22 mouse cellular contexts compared by ENCODE assay signal in genomic region chr11:83833517-83833916, GRCm38 (mm10). TPM values are rescaled to one million over a fixed set of nuclear protein-coding genes. Genes with fewer than 3 reads are reported as not detected.
DNase-seq lines count a peak whose midpoint lies in the region; ATAC-seq lines count a peak whose summit lies in the region.
"Had no signal": no experiment of that assay in that cellular context is flagged by ENCODE, and none has a peak within 500 bp of the region (broad histone marks: within the 10 kb centered on the region; RNA-seq: fewer than 3 reads in every experiment).

No protein-coding gene starts in this region.

- H3K9me3 ChIP-seq in kidney, embryonic 16.5 days (ENCODE audit: low read length): no peaks in the 10 kb centered on the region
- H3K9me3 ChIP-seq in neural tube, embryonic 11.5 days (ENCODE audit: control insufficient read depth, low read length): no peaks in the 10 kb centered on the region
- H3K9me3 ChIP-seq in neural tube, embryonic 15.5 days (replicated peaks): no peaks in the 10 kb centered on the region
- H3K9me3 ChIP-seq in intestine, embryonic 16.5 days (ENCODE audit: control insufficient read depth, low read length): no peaks in the 10 kb centered on the region
- H3K9me3 ChIP-seq: embryonic facial prominence, embryonic 13.5 days; embryonic facial prominence, embryonic 15.5 days; forebrain, embryonic 10.5 days; forebrain, embryonic 12.5 days had no signal

- H3K36me3 ChIP-seq in kidney, embryonic 16.5 days (ENCODE audit: insufficient read depth, low read length): no peaks in the 10 kb centered on the region
- no peaks in the 10 kb centered on the region for H3K36me3 ChIP-seq in neural tube, embryonic 11.5 days (ENCODE audit: control insufficient read depth, insufficient read depth, low read length)
- no peaks in the 10 kb centered on the region for H3K36me3 ChIP-seq in neural tube, embryonic 15.5 days
- no peaks in the 10 kb centered on the region for H3K36me3 ChIP-seq in intestine, embryonic 16.5 days (ENCODE audit: control insufficient read depth, insufficient read depth, low read length)
- H3K36me3 ChIP-seq: embryonic facial prominence, embryonic 13.5 days; embryonic facial prominence, embryonic 15.5 days; forebrain, embryonic 10.5 days; forebrain, embryonic 12.5 days had no signal

- 0 out of 2 replicates have a peak, but pooled peaks cover 4% of the 10 kb centered on the region for H3K4me1 ChIP-seq in kidney, embryonic 16.5 days (ENCODE audit: insufficient read depth, low read length)
- no peaks in the 10 kb centered on the region for H3K4me1 ChIP-seq in neural tube, embryonic 11.5 days (ENCODE audit: control insufficient read depth, insufficient read depth, low read length)
- H3K4me1 ChIP-seq in neural tube, embryonic 15.5 days: no peaks in the 10 kb centered on the region
- no peaks in the 10 kb centered on the region for H3K4me1 ChIP-seq in intestine, embryonic 16.5 days (ENCODE audit: control insufficient read depth, insufficient read depth, low read length)
- H3K4me1 ChIP-seq: embryonic facial prominence, embryonic 13.5 days; embryonic facial prominence, embryonic 15.5 days; forebrain, embryonic 10.5 days; forebrain, embryonic 12.5 days had no signal

- peak; percentile 67 for DNase-seq in kidney, adult 9 months
- no peak for DNase-seq in kidney, adult 11 months
- no peak for DNase-seq in kidney, postnatal 25 days
- peak; percentile 4 for DNase-seq in neural tube, embryonic 11.5 days (ENCODE audit: low spot score)
- DNase-seq: cerebellum, adult 11 months; cerebellum, adult 18-20 months; cerebellum, adult 8-10 months; cerebellum, adult 9-11 months; cerebellum, postnatal 14 days; cerebellum, postnatal 36 days; embryo, embryonic 11 days had no signal

- H3K9ac ChIP-seq in kidney, embryonic 16.5 days (replicated peaks; ENCODE audit: low read length): no peak overlapping the region
- no peak overlapping the region for H3K9ac ChIP-seq in neural tube, embryonic 11.5 days (ENCODE audit: low read length)
- H3K9ac ChIP-seq in neural tube, embryonic 15.5 days (replicated peaks): no peak overlapping the region
- H3K9ac ChIP-seq in intestine, embryonic 16.5 days (ENCODE audit: low read depth, low read length): no peak overlapping the region
- H3K9ac ChIP-seq: embryonic facial prominence, embryonic 13.5 days; embryonic facial prominence, embryonic 15.5 days; forebrain, embryonic 12.5 days had no signal

- no peak overlapping the region for H3K4me2 ChIP-seq in kidney, embryonic 16.5 days (replicated peaks; ENCODE audit: low read depth, low read length)
- no peak overlapping the region for H3K4me2 ChIP-seq in neural tube, embryonic 11.5 days (ENCODE audit: low read depth)
- no peak overlapping the region for H3K4me2 ChIP-seq in neural tube, embryonic 15.5 days
- H3K4me2 ChIP-seq in intestine, embryonic 16.5 days (ENCODE audit: low read depth, low read length): no peak overlapping the region
- H3K4me2 ChIP-seq: embryonic facial prominence, embryonic 13.5 days; embryonic facial prominence, embryonic 15.5 days; forebrain, embryonic 12.5 days had no signal

- H3K27me3 ChIP-seq in kidney, embryonic 16.5 days (ENCODE audit: insufficient read depth, low read length): no peaks in the 10 kb centered on the region
- H3K27me3 ChIP-seq in neural tube, embryonic 11.5 days (ENCODE audit: control insufficient read depth, insufficient read depth, low read length): no peaks in the 10 kb centered on the region
- no peaks in the 10 kb centered on the region for H3K27me3 ChIP-seq in neural tube, embryonic 15.5 days (replicated peaks)
- H3K27me3 ChIP-seq in intestine, embryonic 16.5 days (replicated peaks; ENCODE audit: control insufficient read depth, insufficient read depth, low read length): no peaks in the 10 kb centered on the region
- H3K27me3 ChIP-seq: embryonic facial prominence, embryonic 13.5 days; embryonic facial prominence, embryonic 15.5 days had no signal

- H3K27ac ChIP-seq in kidney, embryonic 16.5 days (ENCODE audit: low read length): no peak overlapping the region; the same call in 1 of the 2 replicates
- no peak overlapping the region for H3K27ac ChIP-seq in neural tube, embryonic 11.5 days (ENCODE audit: low read depth, low read length)
- H3K27ac ChIP-seq in neural tube, embryonic 15.5 days (replicated peaks): no peak overlapping the region
- no peak overlapping the region for H3K27ac ChIP-seq in intestine, embryonic 16.5 days (ENCODE audit: low read length)
- H3K27ac ChIP-seq: embryonic facial prominence, embryonic 13.5 days; embryonic facial prominence, embryonic 15.5 days; forebrain, embryonic 10.5 days; forebrain, embryonic 12.5 days had no signal

- WGBS in kidney, embryonic 16.5 days: 66% methylated on average over 5 of the region's 6 CpGs
- WGBS in neural tube, embryonic 11.5 days: 84% methylated on average over 4 of the region's 6 CpGs
- 90% methylated on average over 6 of the region's 6 CpGs for WGBS in neural tube, embryonic 15.5 days
- WGBS in intestine, embryonic 16.5 days: 80% methylated on average over 6 of the region's 6 CpGs

- H3K4me3 ChIP-seq in kidney, embryonic 16.5 days (ENCODE audit: low read length): no peak overlapping the region
- no peak overlapping the region for H3K4me3 ChIP-seq in neural tube, embryonic 11.5 days (ENCODE audit: low read depth, low read length)
- H3K4me3 ChIP-seq in neural tube, embryonic 15.5 days (replicated peaks): no peak overlapping the region
- no peak overlapping the region for H3K4me3 ChIP-seq in intestine, embryonic 16.5 days (ENCODE audit: low read length)
- H3K4me3 ChIP-seq: embryonic facial prominence, embryonic 13.5 days; embryonic facial prominence, embryonic 15.5 days; erythroblast, embryonic 14.5 days; forebrain, embryonic 10.5 days; forebrain, embryonic 12.5 days had no signal

- ATAC-seq in kidney, embryonic 16.5 days (ENCODE audit: low FRiP score, low TSS enrichment): peak; percentile 35; the same call in 1 of the 2 replicates
- no peak for ATAC-seq in neural tube, embryonic 11.5 days (ENCODE audit: insufficient read depth, low FRiP score, low TSS enrichment)
- ATAC-seq in neural tube, embryonic 15.5 days (ENCODE audit: low FRiP score): no peak
- no peak for ATAC-seq in intestine, embryonic 16.5 days
- ATAC-seq: forebrain, embryonic 14.5 days had no signal

RNA-seq across cellular contexts. Expression of gene Hnf1b, which starts 16.3 kb away (rescaled TPM):
- 90.9 and 104 TPM in 2 replicates for polyA plus RNA-seq in kidney, embryonic 16.5 days (2015; fragmentation: Nextera tagmentation; extraction: Ambion mirVana)
- 0.09 and 0.28 TPM in 2 replicates for polyA plus RNA-seq in neural tube, embryonic 11.5 days (2014; fragmentation: Nextera tagmentation; extraction: Ambion mirVana)
- polyA plus RNA-seq in neural tube, embryonic 15.5 days (2015; fragmentation: Nextera tagmentation; extraction: Ambion mirVana): 0.77 and 1.2 TPM in 2 replicates
- polyA plus RNA-seq in intestine, embryonic 16.5 days (2015; fragmentation: Nextera tagmentation; extraction: Ambion mirVana): 9.0 and 9.8 TPM in 2 replicates
- polyA plus RNA-seq: C2C12; embryonic facial prominence, embryonic 11.5 days; embryonic facial prominence, embryonic 13.5 days; embryonic facial prominence, embryonic 15.5 days; erythroblast, embryonic 14.5 days; forebrain, embryonic 10.5 days; forebrain, embryonic 12.5 days had no signal

Comparison
In these comparisons a context has a peak if more than half of its experiments do, and no peak if none do; other contexts are left out.
1. DNase-seq: peak in kidney, adult 9 months (single experiment) and neural tube, embryonic 11.5 days (single experiment); none in kidney, adult 11 months (single experiment) and kidney, postnatal 25 days (0 of 2).